Mouse (Mus musculus): ENCODE results near the gene Sct. TPM values are rescaled to one million over a fixed set of nuclear protein-coding genes. Genes with fewer than 3 reads are reported as not detected.
"Not testable (repeated sequence)": the region's sequence is repeated elsewhere in the genome, so short reads cannot be mapped to it uniquely, and the experiment has no call there.

Sct gene
- polyA plus RNA-seq, 1 experiment from 2014 or later: 1.7 TPM

DNA sequence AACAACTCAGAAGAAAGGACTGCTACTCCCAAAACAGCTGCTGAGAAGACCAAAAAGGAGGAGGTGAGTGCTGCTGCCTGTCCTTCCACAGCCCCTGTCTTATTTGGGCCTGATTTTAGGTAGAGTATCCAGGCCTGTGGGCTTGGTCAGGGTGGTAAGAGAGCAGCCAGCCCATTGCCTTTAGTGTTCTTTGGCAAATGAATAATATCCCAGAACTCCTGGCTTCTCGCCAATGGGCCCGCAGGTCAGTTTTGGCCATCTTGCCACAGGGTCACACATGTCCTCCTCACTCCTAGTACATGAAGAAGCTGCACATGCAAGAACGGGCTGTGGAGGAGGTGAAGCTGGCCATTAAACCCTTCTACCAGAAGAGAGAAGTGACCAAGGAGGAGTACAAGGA is 17.5 kb downstream of the Sct start:
- Histone ChIP-seq H3K27me3 (ENCODE audit: poor library complexity, severe bottlenecking) (peaks cover 5% of the 10 kb centered on the region; the same call in 1 of the 2 replicates), H3K4me3 (no peak overlapping the region), H3K9me3 (no peaks in the 10 kb centered on the region), H3K36me3 (replicated peaks) (peaks cover 83% of the 10 kb centered on the region), H3K27ac (no peak overlapping the region; the same call in 1 of the 2 replicates), H3K4me1 (peaks cover 20% of the 10 kb centered on the region)
- DNase-seq (ENCODE audit: extremely low spot score, low spot score): no peak
- 96% methylated on average over 3 of the region's 3 CpGs for WGBS

DNA sequence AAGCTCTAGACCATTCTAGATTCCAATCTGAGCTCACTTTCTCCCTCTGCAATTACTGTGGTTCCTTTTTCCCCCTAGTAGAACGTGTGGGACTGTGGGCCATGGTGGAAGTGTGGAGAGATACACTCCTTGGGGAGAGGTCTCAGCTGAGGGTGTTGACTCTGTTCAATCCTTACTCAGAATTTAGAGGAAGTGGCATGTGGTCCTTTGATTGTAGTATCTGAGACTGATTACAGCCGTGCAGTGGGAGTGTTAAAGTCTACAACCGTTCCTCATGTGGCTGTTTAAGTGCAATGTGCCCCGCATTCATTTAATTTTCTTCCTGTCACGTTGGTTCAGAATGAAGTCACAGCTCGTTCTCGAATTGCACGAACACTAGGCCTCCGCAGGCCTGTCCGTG is 22.8 kb downstream of the Sct start:
- no peak overlapping the region for H3K27ac ChIP-seq
- H3K9me3 ChIP-seq: no peaks in the 10 kb centered on the region
- H3K36me3 ChIP-seq (replicated peaks): peaks cover 98% of the 10 kb centered on the region
- H3K4me3 ChIP-seq: no peak overlapping the region
- H3K4me1 ChIP-seq: no peaks in the 10 kb centered on the region
- DNase-seq (ENCODE audit: extremely low spot score, low spot score): no peak
- 96% methylated on average over 10 of the region's 10 CpGs for WGBS
- no peaks in the 10 kb centered on the region for H3K27me3 ChIP-seq (ENCODE audit: poor library complexity, severe bottlenecking)

DNA sequence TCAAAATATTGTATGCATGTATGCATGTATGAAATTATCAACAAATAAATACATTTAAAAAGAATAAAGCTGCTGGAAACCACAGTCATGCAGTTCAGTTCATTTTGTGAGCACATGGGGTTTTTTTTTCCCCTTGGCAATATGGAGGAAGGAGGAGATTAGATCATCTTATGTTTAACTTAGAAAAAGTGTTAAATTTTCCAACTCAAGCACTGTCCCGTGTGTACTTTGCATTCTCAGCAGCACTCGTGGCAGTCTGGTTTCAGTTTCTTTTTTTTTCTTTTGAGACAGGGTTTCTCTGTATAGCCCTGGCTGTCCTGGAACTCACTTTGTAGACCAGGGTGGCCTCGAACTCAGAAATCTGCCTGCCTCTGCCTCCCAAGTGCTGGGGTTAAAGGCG is 28.4 kb downstream of the Sct start:
- WGBS: 95% methylated on average over 4 of the region's 4 CpGs
- H3K9me3 ChIP-seq; H3K27ac ChIP-seq; DNase-seq (ENCODE audit: extremely low spot score, low spot score); H3K4me3 ChIP-seq; H3K27me3 ChIP-seq (ENCODE audit: poor library complexity, severe bottlenecking); H3K4me1 ChIP-seq: not testable (repeated sequence)
- H3K36me3 ChIP-seq (replicated peaks): peaks cover 98% of the 10 kb centered on the region

DNA sequence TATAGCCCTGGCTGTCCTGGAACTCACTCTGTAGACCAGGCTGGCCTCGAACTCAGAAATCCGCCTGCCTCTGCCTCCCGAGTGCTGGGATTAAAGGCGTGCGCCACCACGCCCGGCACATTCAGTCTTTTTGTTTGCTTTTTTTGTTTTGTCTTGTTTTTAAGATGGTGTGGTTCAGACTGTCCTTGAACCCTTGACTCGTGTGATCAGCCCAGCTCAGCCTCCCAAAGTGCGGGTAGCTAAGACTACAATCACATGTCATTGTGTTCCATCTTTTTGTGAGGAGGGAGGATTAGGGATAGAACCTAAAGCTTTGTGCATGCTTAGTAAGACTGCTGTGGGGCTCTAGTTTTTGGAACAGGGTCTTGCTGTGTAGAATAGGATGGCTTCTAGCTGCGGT is 47.4 kb downstream of the Sct start:
- no peak overlapping the region for H3K4me3 ChIP-seq
- no peak for DNase-seq (ENCODE audit: extremely low spot score, low spot score)
- peaks cover 23% of the 10 kb centered on the region for H3K4me1 ChIP-seq
- WGBS: 89% methylated on average over 10 of the region's 10 CpGs
- no peaks in the 10 kb centered on the region for H3K9me3 ChIP-seq
- peaks cover 65% of the 10 kb centered on the region for H3K36me3 ChIP-seq (replicated peaks)
- H3K27me3 ChIP-seq (ENCODE audit: poor library complexity, severe bottlenecking): no peaks in the 10 kb centered on the region
- no peak overlapping the region for H3K27ac ChIP-seq

DNA sequence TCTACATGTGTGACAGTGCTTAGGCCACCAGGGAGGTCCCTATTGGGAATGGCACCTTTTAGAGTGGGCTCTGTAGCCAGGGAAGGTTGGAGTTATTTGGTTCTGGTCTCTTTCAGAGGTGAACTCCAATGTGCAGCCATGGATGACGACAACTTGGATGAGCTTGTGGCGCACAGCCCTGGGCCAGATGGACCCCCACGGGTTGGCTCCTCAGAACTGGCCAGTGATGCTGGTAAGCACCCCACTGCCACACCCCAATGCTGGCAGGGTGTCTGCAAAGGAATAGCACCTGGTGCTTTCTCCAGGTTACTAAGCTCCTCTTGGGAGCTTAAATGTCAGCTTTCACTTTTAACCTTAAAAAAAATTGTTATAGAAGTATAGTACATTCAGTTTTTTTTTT is 47.8 kb downstream of the Sct start:
- Histone ChIP-seq H3K27me3 (ENCODE audit: poor library complexity, severe bottlenecking) (no peaks in the 10 kb centered on the region), H3K27ac (no peak overlapping the region), H3K4me3 (no peak overlapping the region), H3K4me1 (peaks cover 23% of the 10 kb centered on the region), H3K36me3 (replicated peaks) (peaks cover 61% of the 10 kb centered on the region), H3K9me3 (no peaks in the 10 kb centered on the region)
- no peak for DNase-seq (ENCODE audit: extremely low spot score, low spot score)
- 92% methylated on average over 3 of the region's 3 CpGs for WGBS

DNA sequence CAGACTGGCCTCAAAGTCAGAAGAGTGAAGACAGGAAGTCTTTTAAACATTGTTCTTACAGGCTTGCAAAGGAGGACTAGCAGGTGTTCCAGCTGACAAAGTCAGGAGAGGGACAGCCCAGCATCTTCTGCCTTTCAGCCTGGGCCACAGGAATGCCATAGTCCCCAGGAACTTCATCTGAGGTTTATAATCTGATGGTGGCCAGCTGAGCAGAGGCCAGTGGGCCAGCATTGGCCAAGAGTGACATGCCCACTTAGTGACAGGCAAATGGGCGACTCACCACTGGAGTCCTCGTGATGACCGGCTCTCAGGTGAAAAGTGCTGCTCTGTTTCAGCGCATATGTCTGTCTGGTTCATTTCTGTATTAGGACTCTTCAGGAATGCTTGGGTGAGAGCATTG is 48.4 kb downstream of the Sct start:
- Histone ChIP-seq H3K4me1 (peaks cover 23% of the 10 kb centered on the region), H3K27me3 (ENCODE audit: poor library complexity, severe bottlenecking) (no peaks in the 10 kb centered on the region), H3K9me3 (no peaks in the 10 kb centered on the region), H3K27ac (no peak overlapping the region), H3K4me3 (peak overlapping the region; percentile 100), H3K36me3 (replicated peaks) (peaks cover 55% of the 10 kb centered on the region)
- 90% methylated on average over 4 of the region's 4 CpGs for WGBS
- no peak for DNase-seq (ENCODE audit: extremely low spot score, low spot score)

DNA sequence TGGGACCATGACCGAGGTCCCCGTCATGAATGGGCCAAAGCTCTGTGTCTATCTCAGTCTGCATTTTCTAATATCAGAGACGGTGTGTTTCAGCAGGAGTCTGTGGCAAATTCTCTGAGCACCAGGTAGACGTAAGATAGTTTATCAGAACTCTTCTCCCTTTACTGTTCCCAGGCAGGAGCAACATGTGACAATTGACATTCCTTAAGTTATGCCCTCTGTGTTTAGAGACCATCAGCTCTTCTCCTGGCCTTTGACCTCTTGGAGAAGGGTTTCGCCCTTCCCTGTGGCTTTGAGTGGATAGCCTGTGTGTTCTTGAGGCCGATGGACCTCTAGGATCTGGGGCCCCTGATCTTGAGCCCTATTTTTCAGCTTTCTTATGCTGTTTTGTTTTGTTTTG is 49.2 kb downstream of the Sct start:
- 66% methylated on average over 6 of the region's 6 CpGs for WGBS
- no peak for DNase-seq (ENCODE audit: extremely low spot score, low spot score)
- H3K27ac ChIP-seq: peak overlapping the region; percentile 98

More for the DNA sequence above, 49.2 kb downstream of the Sct start:
- Histone ChIP-seq H3K9me3 (no peaks in the 10 kb centered on the region), H3K4me1 (peaks cover 23% of the 10 kb centered on the region), H3K27me3 (ENCODE audit: poor library complexity, severe bottlenecking) (no peaks in the 10 kb centered on the region), H3K36me3 (replicated peaks) (peaks cover 47% of the 10 kb centered on the region), H3K4me3 (peak overlapping the region; percentile 100)

Other genes with a start within 250 kb of the Sct start
- gene B4galnt4, start 218.0 kb downstream of the Sct start, polyA plus RNA-seq (2016; fragmentation: Nextera tagmentation; extraction: Ambion mirVana): 24.6 and 30.4 TPM in 2 replicates
- gene Pkp3, start 200.9 kb downstream of the Sct start, polyA plus RNA-seq (2016; fragmentation: Nextera tagmentation; extraction: Ambion mirVana): 2.4 and 2.8 TPM in 2 replicates
- 2.0 and 2.2 TPM in 2 replicates for gene Sigirr, start 178.6 kb downstream of the Sct start, polyA plus RNA-seq (2016; fragmentation: Nextera tagmentation; extraction: Ambion mirVana)
- 0.53 and 0.69 TPM in 2 replicates for gene Ano9, start 161.3 kb downstream of the Sct start, polyA plus RNA-seq (2016; fragmentation: Nextera tagmentation; extraction: Ambion mirVana)
- 81.1 and 84.7 TPM in 2 replicates for gene Ptdss2, start 156.8 kb downstream of the Sct start, polyA plus RNA-seq (2016; fragmentation: Nextera tagmentation; extraction: Ambion mirVana)
- 64.2 and 66.6 TPM in 2 replicates for gene Rnh1, start 106.3 kb downstream of the Sct start, polyA plus RNA-seq (2016; fragmentation: Nextera tagmentation; extraction: Ambion mirVana)
- gene Hras, start 85.1 kb downstream of the Sct start, polyA plus RNA-seq (2016; fragmentation: Nextera tagmentation; extraction: Ambion mirVana): 80.6 and 82.7 TPM in 2 replicates
- 15.5 and 15.6 TPM in 2 replicates for gene Lrrc56, start 85.0 kb downstream of the Sct start, polyA plus RNA-seq (2016; fragmentation: Nextera tagmentation; extraction: Ambion mirVana)
- 3.4 and 4.4 TPM in 2 replicates for gene Lmntd2, start 65.1 kb downstream of the Sct start, polyA plus RNA-seq (2016; fragmentation: Nextera tagmentation; extraction: Ambion mirVana)
- gene Rassf7, start 63.3 kb downstream of the Sct start, polyA plus RNA-seq (2016; fragmentation: Nextera tagmentation; extraction: Ambion mirVana): 50.8 and 53.8 TPM in 2 replicates
- gene Phrf1, start 50.3 kb downstream of the Sct start, polyA plus RNA-seq (2016; fragmentation: Nextera tagmentation; extraction: Ambion mirVana): 121 and 124 TPM in 2 replicates
- gene Irf7, start 12.7 kb downstream of the Sct start, polyA plus RNA-seq (2016; fragmentation: Nextera tagmentation; extraction: Ambion mirVana): 0.15 and 0.23 TPM in 2 replicates
- not detected in 2 replicates for gene Cdhr5, start 2.3 kb downstream of the Sct start, polyA plus RNA-seq (2016; fragmentation: Nextera tagmentation; extraction: Ambion mirVana)
- gene Drd4, start 12.9 kb upstream of the Sct start, polyA plus RNA-seq (2016; fragmentation: Nextera tagmentation; extraction: Ambion mirVana): 0.17 and 0.46 TPM in 2 replicates
- 59.2 and 59.3 TPM in 2 replicates for gene Deaf1, start 48.6 kb upstream of the Sct start, polyA plus RNA-seq (2016; fragmentation: Nextera tagmentation; extraction: Ambion mirVana)
- gene Tmem80, start 48.6 kb upstream of the Sct start, polyA plus RNA-seq (2016; fragmentation: Nextera tagmentation; extraction: Ambion mirVana): 48.2 and 51.0 TPM in 2 replicates
- gene Eps8l2, start 59.7 kb upstream of the Sct start, polyA plus RNA-seq (2016; fragmentation: Nextera tagmentation; extraction: Ambion mirVana): 4.2 and 4.5 TPM in 2 replicates
- 335 and 368 TPM in 2 replicates for gene Taldo1, start 113.1 kb upstream of the Sct start, polyA plus RNA-seq (2016; fragmentation: Nextera tagmentation; extraction: Ambion mirVana)
- 43.2 and 44.7 TPM in 2 replicates for gene Gatd1, start 135.0 kb upstream of the Sct start, polyA plus RNA-seq (2016; fragmentation: Nextera tagmentation; extraction: Ambion mirVana)
- gene Cend1, start 150.4 kb upstream of the Sct start, polyA plus RNA-seq (2016; fragmentation: Nextera tagmentation; extraction: Ambion mirVana): 7.7 and 8.7 TPM in 2 replicates
- 46.8 and 49.6 TPM in 2 replicates for gene Slc25a22, start 158.8 kb upstream of the Sct start, polyA plus RNA-seq (2016; fragmentation: Nextera tagmentation; extraction: Ambion mirVana)
- 24.9 and 26.4 TPM in 2 replicates for gene Pidd1, start 164.9 kb upstream of the Sct start, polyA plus RNA-seq (2016; fragmentation: Nextera tagmentation; extraction: Ambion mirVana)
- gene Rplp2, start 168.2 kb upstream of the Sct start, polyA plus RNA-seq (2016; fragmentation: Nextera tagmentation; extraction: Ambion mirVana): 1,198 and 1,216 TPM in 2 replicates
- 15.9 and 18.2 TPM in 2 replicates for gene Pnpla2, start 176.1 kb upstream of the Sct start, polyA plus RNA-seq (2016; fragmentation: Nextera tagmentation; extraction: Ambion mirVana)
- gene Cracr2b, start 182.0 kb upstream of the Sct start, polyA plus RNA-seq (2016; fragmentation: Nextera tagmentation; extraction: Ambion mirVana): 6.2 and 7.3 TPM in 2 replicates
- gene Cd151, start 188.3 kb upstream of the Sct start, polyA plus RNA-seq (2016; fragmentation: Nextera tagmentation; extraction: Ambion mirVana): 15.2 and 17.7 TPM in 2 replicates
- gene Polr2l, start 196.0 kb upstream of the Sct start, polyA plus RNA-seq (2016; fragmentation: Nextera tagmentation; extraction: Ambion mirVana): 87.0 and 95.7 TPM in 2 replicates
- gene Tspan4, start 196.1 kb upstream of the Sct start, polyA plus RNA-seq (2016; fragmentation: Nextera tagmentation; extraction: Ambion mirVana): 31.4 and 37.9 TPM in 2 replicates

Data from forebrain, embryonic 10.5 days (tissue).